Mouse (Mus musculus) CH12.LX (cell line): Measurements from ENCODE around the gene Tmem41b. TPM values are rescaled to one million over a fixed set of nuclear protein-coding genes. Genes with fewer than 3 reads are reported as not detected.

Experiments
- DNase-seq: peaks from one replicate; pipeline ENCODE4 v3.0.0-alpha.2; 2013; ENCODE audit errors: extremely low read depth
- H3K27ac ChIP-seq: 2 replicates; pipeline ENCODE4 v1.5.1; 2012; ENCODE audit warnings: low read depth, mild to moderate bottlenecking, control low read depth, moderate library complexity; ENCODE audit not compliant: insufficient read depth
- H3K27me3 ChIP-seq: replicated peaks from 2 replicates; pipeline ENCODE3; 2012; ENCODE audit warnings: inconsistent platforms
- H3K36me3 ChIP-seq, 2 experiments: replicated peaks in 1 of 2; 2 replicates each; pipeline versions ENCODE3 to v1.6.1; 2012; ENCODE audit warnings: inconsistent platforms in 1 of 2, low read length in 1 of 2, mild to moderate bottlenecking in 1 of 2, mixed read lengths in 1 of 2, moderate library complexity in 1 of 2; ENCODE audit not compliant: control insufficient read depth in 1 of 2, insufficient read depth in 1 of 2
- H3K4me1 ChIP-seq, 2 experiments: 2 replicates each; pipeline ENCODE4 v1.6.1; 2012; ENCODE audit warnings: inconsistent platforms in 1 of 2, moderate library complexity in 1 of 2; ENCODE audit not compliant: insufficient read depth in 2 of 2, control insufficient read depth in 1 of 2
- H3K4me2 ChIP-seq: 2 replicates; pipeline ENCODE4 v1.6.1; 2012; ENCODE audit warnings: low read depth, mild to moderate bottlenecking, control low read depth; ENCODE audit not compliant: poor library complexity, insufficient read depth, severe bottlenecking
- H3K4me3 ChIP-seq, 3 experiments: fragments of 150-350 bp in 1 of 3; sonication (generic) in 1 of 3; replicated peaks in 1 of 3; 2 replicates each; pipeline versions ENCODE3 to v1.5.1; 2011 to 2012; ENCODE audit warnings: low read depth in 2 of 3, low read length in 2 of 3, mild to moderate bottlenecking in 2 of 3, moderate library complexity in 2 of 3, control low read depth in 1 of 3, improper control_type of control experiment in 1 of 3, inconsistent platforms in 1 of 3, mixed read lengths in 1 of 3; ENCODE audit not compliant: poor library complexity in 1 of 3
- H3K79me2 ChIP-seq: replicated peaks from 2 replicates; pipeline ENCODE4 v1.6.1; 2012; ENCODE audit warnings: mild to moderate bottlenecking, moderate library complexity; ENCODE audit not compliant: control insufficient read depth, poor library complexity, insufficient read depth, severe bottlenecking; ENCODE audit errors: extremely low read depth
- H3K9ac ChIP-seq: 2 replicates; pipeline ENCODE4 v1.6.1; 2012; ENCODE audit warnings: low read depth, mild to moderate bottlenecking, control low read depth, moderate library complexity; ENCODE audit not compliant: insufficient read depth
- H3K9me3 ChIP-seq: replicated peaks from 2 replicates; pipeline ENCODE3; 2012; ENCODE audit warnings: low read length, inconsistent platforms, mixed read lengths
- BHLHE40 ChIP-seq: IDR thresholded peaks from 2 replicates; pipeline ENCODE4 v1.6.1; 2011; ENCODE audit warnings: mild to moderate bottlenecking, low read depth, low read length, improper control_type of control experiment
- CHD2 ChIP-seq: IDR thresholded peaks from 2 replicates; pipeline ENCODE4 v1.6.1; 2011; ENCODE audit warnings: low read length, improper control_type of control experiment
- E2F4 ChIP-seq: IDR thresholded peaks from 2 replicates; pipeline ENCODE4 v1.6.1; 2011; ENCODE audit warnings: low read depth, low read length, improper control_type of control experiment; ENCODE audit not compliant: insufficient replicate concordance
- ELF1 ChIP-seq: IDR thresholded peaks from 2 replicates; pipeline ENCODE4 v1.6.1; 2014; ENCODE audit warnings: low read depth, mild to moderate bottlenecking, inconsistent platforms, low read length, improper control_type of control experiment
- EP300 ChIP-seq: IDR thresholded peaks from 2 replicates; pipeline ENCODE4 v1.6.1; 2011; ENCODE audit warnings: low read length, improper control_type of control experiment
- GABPA ChIP-seq: IDR thresholded peaks from 2 replicates; pipeline ENCODE4 v1.6.1; 2012; ENCODE audit warnings: low read depth, low read length, improper control_type of control experiment, inconsistent platforms; ENCODE audit not compliant: insufficient replicate concordance
- JUN ChIP-seq: IDR thresholded peaks from 2 replicates; pipeline ENCODE4 v1.6.1; 2011; ENCODE audit warnings: low read depth, mild to moderate bottlenecking, low read length, improper control_type of control experiment, moderate library complexity; ENCODE audit not compliant: insufficient read depth
- JUND ChIP-seq: conservative IDR thresholded peaks from 2 replicates; pipeline ENCODE4 v1.6.1; 2011; ENCODE audit warnings: low read depth, low read length, improper control_type of control experiment
- MAZ ChIP-seq: IDR thresholded peaks from 2 replicates; pipeline ENCODE4 v1.6.1; 2012; ENCODE audit warnings: low read depth, mild to moderate bottlenecking, inconsistent platforms, low read length, improper control_type of control experiment, moderate library complexity
- MEF2A ChIP-seq: IDR thresholded peaks from 2 replicates; pipeline ENCODE4 v1.6.1; 2014; ENCODE audit warnings: low read depth, mild to moderate bottlenecking, inconsistent platforms, low read length, improper control_type of control experiment, borderline replicate concordance
- MYC ChIP-seq: IDR thresholded peaks from 2 replicates; pipeline ENCODE4 v1.6.1; 2011; ENCODE audit warnings: low read depth, mild to moderate bottlenecking, improper control_type of control experiment, low read length
- NELFE ChIP-seq: IDR thresholded peaks from 2 replicates; pipeline ENCODE4 v1.6.1; 2011; ENCODE audit warnings: low read depth, low read length, improper control_type of control experiment
- PAX5 ChIP-seq: IDR thresholded peaks from 2 replicates; pipeline ENCODE4 v1.6.1; 2012; ENCODE audit warnings: low read length, inconsistent platforms, mixed read lengths
- POLR2AphosphoS2 ChIP-seq: IDR thresholded peaks from 2 replicates; pipeline ENCODE4 v1.6.1; 2011; ENCODE audit warnings: low read depth, low read length, improper control_type of control experiment
- RAD21 ChIP-seq: IDR thresholded peaks from 2 replicates; pipeline ENCODE4 v1.6.1; 2011; ENCODE audit warnings: low read depth, mild to moderate bottlenecking, low read length, improper control_type of control experiment, moderate library complexity
- TBP ChIP-seq: conservative IDR thresholded peaks from 2 replicates; pipeline ENCODE4 v1.6.1; 2011; ENCODE audit warnings: low read depth, low read length, improper control_type of control experiment
- UBTF ChIP-seq: IDR thresholded peaks from 2 replicates; pipeline ENCODE4 v1.6.1; 2012; ENCODE audit warnings: low read depth, mild to moderate bottlenecking, inconsistent platforms, low read length, improper control_type of control experiment, moderate library complexity
- USF2 ChIP-seq: conservative IDR thresholded peaks from 2 replicates; pipeline ENCODE4 v1.6.1; 2011; ENCODE audit warnings: low read depth, low read length, improper control_type of control experiment
- ZNF384 ChIP-seq: IDR thresholded peaks from 2 replicates; pipeline ENCODE4 v1.6.1; 2012; ENCODE audit warnings: low read depth, low read length, improper control_type of control experiment, inconsistent platforms
- dilution Hi-C: fragments of 300-500 bp; cut with MboI; formaldehyde crosslinking; loops from 2 replicates; pipeline ENCODE4 v1.14.3; 2020; ENCODE audit warnings: low sequenced_read_pairs; ENCODE audit not compliant: extremely low pct_unique_long_range_greater_than_20kb, extremely low pct_ligation_motif_present
- in situ Hi-C: fragments of 300-500 bp; cut with MboI; formaldehyde crosslinking; loops from 3 replicates; pipeline ENCODE4 v1.14.3; 2019; ENCODE audit warnings: low sequenced_read_pairs, low pct_ligation_motif_present, low pct_unique_long_range_greater_than_20kb, mixed read lengths
- polyA plus RNA-seq: library from polyadenylated mRNA; unstranded; fragments of >175 nt; gene quantifications from 2 replicates; pipeline ENCODE4 v1.2.1, GENCODE M21; 2012; ENCODE audit warnings: low read depth; ENCODE audit not compliant: insufficient read length
- total RNA-seq, 2 experiments: library from RNA; depleted of rRNA; stranded (reverse); fragments of 300-350 nt in 1 of 2; fragments of >200 nt in 1 of 2; gene quantifications; 2 replicates each; pipeline ENCODE4 v1.2.3; 2012 to 2014

Tmem41b gene
- total and polyA plus RNA-seq, 3 experiments, result 51.1 to 106 (median 56.3) TPM

DNA sequence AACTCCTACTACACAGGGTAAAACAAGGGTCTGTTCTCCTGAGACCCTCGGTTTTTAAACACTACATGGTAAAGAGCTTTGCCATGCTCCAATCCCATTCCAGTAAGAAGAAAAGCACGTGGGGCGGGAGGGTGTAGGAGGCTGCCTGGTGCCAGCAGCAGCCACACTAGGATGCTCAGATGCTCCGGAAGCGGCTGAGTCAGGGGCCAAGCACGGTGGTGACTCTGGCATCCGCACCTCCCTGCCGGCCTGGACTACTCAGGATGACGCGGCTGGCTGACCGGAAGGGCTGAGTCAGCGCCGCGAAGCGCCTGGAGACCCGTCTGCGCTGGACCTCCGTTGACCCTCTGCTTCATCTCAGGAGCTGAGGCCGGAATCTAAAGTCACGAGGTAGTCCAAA lies 16.2 kb upstream of the Tmem41b start:
- in situ Hi-C loops (no loop called here), dilution Hi-C loops (no loop called here)
- Histone ChIP-seq H3K79me2 (no peaks in the 10 kb centered on the region), H3K9me3 (no peaks in the 10 kb centered on the region)
- no peak for TF ChIP-seq GABPA
- no peak for TF ChIP-seq ELF1
- no peak for TF ChIP-seq USF2
- no peak for TF ChIP-seq MYC
- TF ChIP-seq, all 38 proteins: peak for 0
- no peaks in the 10 kb centered on the region for H3K27me3 ChIP-seq
- no peak for DNase-seq
- peaks cover 0 to 17% of the 10 kb centered on the region in 2 experiments; a peak in 2 of 4 replicates for H3K4me1 ChIP-seq
- H3K4me2 ChIP-seq, result no peak overlapping the region
- no peaks in the 10 kb centered on the region for H3K36me3 ChIP-seq
- no peak overlapping the region for H3K27ac ChIP-seq
- H3K4me3 ChIP-seq, result no peak overlapping the region
- no peak overlapping the region for H3K9ac ChIP-seq

DNA sequence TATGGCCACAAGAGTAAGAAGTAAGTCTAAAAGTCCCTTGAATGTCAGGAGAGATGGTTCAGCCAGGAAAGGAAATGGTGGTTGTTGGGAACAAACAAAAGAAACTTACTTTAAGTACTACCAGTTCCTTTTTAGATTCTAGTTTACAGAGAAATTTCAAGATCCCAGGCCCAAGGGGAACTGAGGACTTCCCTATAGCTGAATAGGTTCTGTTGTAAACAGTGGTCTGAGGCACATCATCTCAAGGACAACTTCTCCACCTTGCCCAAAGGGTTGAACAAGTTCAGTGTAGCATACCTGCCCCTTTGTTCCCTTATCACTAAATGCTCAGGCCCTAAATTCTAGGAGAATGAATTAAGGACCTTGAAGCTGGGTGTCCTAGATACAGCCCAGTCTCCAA lies 15.4 kb upstream of the Tmem41b start:
- H3K27me3 ChIP-seq, result no peaks in the 10 kb centered on the region
- peaks cover 0 to 17% of the 10 kb centered on the region in 2 experiments; a peak in 2 of 4 replicates for H3K4me1 ChIP-seq
- TF ChIP-seq MAZ (no peak), ELF1 (no peak), CHD2 (no peak), POLR2AphosphoS2 (no peak), ZNF384 (no peak), BHLHE40 (no peak), EP300 (no peak), TBP (no peak), GABPA (no peak), JUND (no peak), USF2 (no peak), NELFE (no peak), RAD21 (no peak), PAX5 (no peak), UBTF (no peak), JUN (no peak), MYC (no peak), MEF2A (no peak), E2F4 (no peak)
- H3K36me3 ChIP-seq, result no peaks in the 10 kb centered on the region
- no peak overlapping the region for H3K4me3 ChIP-seq
- no peak overlapping the region for H3K9ac ChIP-seq
- no peak overlapping the region for H3K4me2 ChIP-seq
- H3K9me3 ChIP-seq, result no peaks in the 10 kb centered on the region
- in situ Hi-C loops, result no loop called here
- H3K27ac ChIP-seq, result no peak overlapping the region
- dilution Hi-C loops, result no loop called here
- H3K79me2 ChIP-seq, result no peaks in the 10 kb centered on the region
- DNase-seq, result no peak
